ENCODE assay signal across 8 mouse cellular contexts in the genomic region with DNA sequence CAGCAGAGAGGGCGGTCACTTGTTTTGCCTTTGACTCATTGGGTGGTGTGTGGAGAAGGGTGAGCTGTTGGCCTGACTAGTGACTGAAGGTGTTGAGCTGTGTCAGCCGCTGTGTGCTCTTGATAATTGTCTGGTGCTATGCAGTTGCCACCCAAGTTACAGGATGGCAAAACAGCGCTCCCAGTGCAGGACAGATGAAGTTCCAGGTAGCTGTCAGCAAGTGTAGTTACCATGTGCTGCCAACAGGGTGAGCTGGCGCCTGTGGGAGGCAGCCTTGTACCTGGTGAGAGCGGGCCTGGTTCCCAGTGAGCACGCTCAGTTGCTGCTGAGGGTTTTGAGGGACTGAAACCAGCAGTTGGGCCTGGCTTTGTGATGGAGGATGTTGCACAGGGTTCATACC. TPM values are rescaled to one million over a fixed set of nuclear protein-coding genes. Genes with fewer than 3 reads are reported as not detected.
A peak's percentile ranks its signal among the peaks of the same experiment; 100 is the strongest.
DNase-seq lines count a peak whose midpoint lies in the region; ATAC-seq and TF ChIP-seq lines count a peak whose summit lies in the region.

No protein-coding gene starts in this region.

- TF ChIP-seq EP300 in liver, postnatal 0 days (IDR thresholded peaks at IDR 0.05; ENCODE audit: low read depth): no peak

- H3K9ac ChIP-seq in intestine, embryonic 15.5 days: no peak overlapping the region
- no peak overlapping the region for H3K9ac ChIP-seq in liver, postnatal 0 days (replicated peaks)

- ATAC-seq in erythroid progenitor cell, adult 5-6 weeks (replicated peaks; ENCODE audit: low FRiP score, poor library complexity, severe bottlenecking): peak; percentile 90
- ATAC-seq in intestine, embryonic 15.5 days: peak; percentile 65
- peak; percentile 85 for ATAC-seq in liver, postnatal 0 days

- H3K4me3 ChIP-seq in intestine, embryonic 15.5 days (replicated peaks): no peak overlapping the region
- no peak overlapping the region for H3K4me3 ChIP-seq in liver, postnatal 0 days (ENCODE audit: low read depth, low read length)
- no peak overlapping the region for H3K4me3 ChIP-seq in olfactory bulb, adult 2 months (ENCODE audit: insufficient read depth, low read depth, low read length)

- peak; percentile 99 for TF ChIP-seq CTCF in liver, postnatal 0 days (IDR thresholded peaks at IDR 0.05; ENCODE audit: low read depth)
- peak; percentile 52; the same call in 1 of the 2 replicates for TF ChIP-seq CTCF in olfactory bulb, adult 2 months (IDR thresholded peaks at IDR 0.05; ENCODE audit: insufficient read depth, low read depth, low read length)

- DNase-seq in right cerebral cortex, postnatal 14 days: peak; percentile 64
- DNase-seq in right cerebral cortex, postnatal 25 days: no peak
- peak; percentile 66 for DNase-seq in c-Kit-positive CD71-negative TER-119-negative erythroid progenitor cells, embryonic 14.5 days (ENCODE audit: low read depth)
- DNase-seq in liver, postnatal 0 days: peak; percentile 83
- DNase-seq in frontal cortex, postnatal 14 days (ENCODE audit: low spot score in 2 of 2): no peak

- no peak for TF ChIP-seq POLR2A in olfactory bulb, adult 2 months (IDR thresholded peaks at IDR 0.05; ENCODE audit: insufficient read depth, low read depth, low read length)

- no peaks in the 10 kb centered on the region for H3K27me3 ChIP-seq in intestine, embryonic 15.5 days (replicated peaks)
- no peaks in the 10 kb centered on the region for H3K27me3 ChIP-seq in liver, postnatal 0 days (ENCODE audit: insufficient read depth, low read length)

- 45% methylated on average over 6 of the region's 6 CpGs for WGBS in intestine, embryonic 15.5 days
- 35% methylated on average over 6 of the region's 6 CpGs for WGBS in liver, postnatal 0 days (ENCODE audit: insufficient replicate concordance)
- 28% methylated on average over 6 of the region's 6 CpGs for WGBS in olfactory bulb, adult 2 months

- peaks cover 39% of the 10 kb centered on the region for H3K36me3 ChIP-seq in intestine, embryonic 15.5 days
- H3K36me3 ChIP-seq in liver, postnatal 0 days (replicated peaks; ENCODE audit: insufficient read depth, low read length): peaks cover 63% of the 10 kb centered on the region

- no peaks in the 10 kb centered on the region for H3K9me3 ChIP-seq in intestine, embryonic 15.5 days
- H3K9me3 ChIP-seq in liver, postnatal 0 days (ENCODE audit: low read length): no peaks in the 10 kb centered on the region

- no peak overlapping the region; the same call in 1 of the 2 replicates for H3K27ac ChIP-seq in intestine, embryonic 15.5 days
- peak overlapping the region; percentile 67; the same call in 1 of the 2 replicates for H3K27ac ChIP-seq in liver, postnatal 0 days (ENCODE audit: low read depth)
- peak overlapping the region; percentile 87 for H3K27ac ChIP-seq in olfactory bulb, adult 2 months (ENCODE audit: insufficient read depth, low read depth, low read length)

- H3K4me2 ChIP-seq in intestine, embryonic 15.5 days (replicated peaks): no peak overlapping the region
- no peak overlapping the region for H3K4me2 ChIP-seq in liver, postnatal 0 days (ENCODE audit: low read depth, low read length)

- H3K4me1 ChIP-seq in intestine, embryonic 15.5 days (replicated peaks): peaks cover 34% of the 10 kb centered on the region
- peaks cover 45% of the 10 kb centered on the region for H3K4me1 ChIP-seq in liver, postnatal 0 days (ENCODE audit: insufficient read depth)
- H3K4me1 ChIP-seq in olfactory bulb, adult 2 months (ENCODE audit: control insufficient read depth, insufficient read depth, low read length): peaks cover 63% of the 10 kb centered on the region

RNA-seq across cellular contexts. Expression of gene Pttg1ip, which starts 9.3 kb away (rescaled TPM):
- total RNA-seq in erythroid progenitor cell, adult 5-6 weeks (2015; ENCODE audit: low replicate concordance): 62.5 and 73.9 TPM in 2 replicates
- 34.0 and 59.3 TPM in 2 replicates for total RNA-seq in erythroid progenitor cell, adult 5-6 weeks (2017; ENCODE audit: low replicate concordance)
- 146 and 156 TPM in 2 replicates for polyA plus RNA-seq in intestine, embryonic 15.5 days (2015; fragmentation: Nextera tagmentation; extraction: Ambion mirVana)
- 126 and 129 TPM in 2 replicates for polyA plus RNA-seq in liver, postnatal 0 days (2015; fragmentation: Nextera tagmentation; extraction: Ambion mirVana)
- polyA plus RNA-seq in olfactory bulb, adult 2 months (2012; ENCODE audit: insufficient read depth, insufficient read length, low replicate concordance, missing spikeins): not detected in 2 replicates

RNA-seq across cellular contexts. Expression of gene Sumo3, which starts 15.1 kb away (rescaled TPM):
- total RNA-seq in erythroid progenitor cell, adult 5-6 weeks (2015; ENCODE audit: low replicate concordance): 9.2 and 14.8 TPM in 2 replicates
- 21.1 and 33.6 TPM in 2 replicates for total RNA-seq in erythroid progenitor cell, adult 5-6 weeks (2017; ENCODE audit: low replicate concordance)
- 338 and 345 TPM in 2 replicates for polyA plus RNA-seq in intestine, embryonic 15.5 days (2015; fragmentation: Nextera tagmentation; extraction: Ambion mirVana)
- 105 and 111 TPM in 2 replicates for polyA plus RNA-seq in liver, postnatal 0 days (2015; fragmentation: Nextera tagmentation; extraction: Ambion mirVana)
- polyA plus RNA-seq in olfactory bulb, adult 2 months (2012; ENCODE audit: insufficient read depth, insufficient read length, low replicate concordance, missing spikeins): 414 TPM in 1 of 2 replicates, not detected in the other

RNA-seq across cellular contexts. Expression of gene Gm49325, which starts 15.2 kb away (rescaled TPM):
- total RNA-seq in erythroid progenitor cell, adult 5-6 weeks (2015; ENCODE audit: low replicate concordance): not detected in 2 replicates
- total RNA-seq in erythroid progenitor cell, adult 5-6 weeks (2017; ENCODE audit: low replicate concordance): not detected in 2 replicates
- 4.1 and 5.4 TPM in 2 replicates for polyA plus RNA-seq in intestine, embryonic 15.5 days (2015; fragmentation: Nextera tagmentation; extraction: Ambion mirVana)
- polyA plus RNA-seq in liver, postnatal 0 days (2015; fragmentation: Nextera tagmentation; extraction: Ambion mirVana): 8.4 and 13.3 TPM in 2 replicates
- polyA plus RNA-seq in olfactory bulb, adult 2 months (2012; ENCODE audit: insufficient read depth, insufficient read length, low replicate concordance, missing spikeins): not detected in 2 replicates

RNA-seq across cellular contexts. Expression of gene Ube2g2, which starts 31.3 kb away (rescaled TPM):
- 6.8 and 9.6 TPM in 2 replicates for total RNA-seq in erythroid progenitor cell, adult 5-6 weeks (2015; ENCODE audit: low replicate concordance)
- total RNA-seq in erythroid progenitor cell, adult 5-6 weeks (2017; ENCODE audit: low replicate concordance): 10.4 and 11.3 TPM in 2 replicates
- polyA plus RNA-seq in intestine, embryonic 15.5 days (2015; fragmentation: Nextera tagmentation; extraction: Ambion mirVana): 65.0 and 70.3 TPM in 2 replicates
- polyA plus RNA-seq in liver, postnatal 0 days (2015; fragmentation: Nextera tagmentation; extraction: Ambion mirVana): 37.4 and 40.4 TPM in 2 replicates
- not detected in 2 replicates for polyA plus RNA-seq in olfactory bulb, adult 2 months (2012; ENCODE audit: insufficient read depth, insufficient read length, low replicate concordance, missing spikeins)

Comparison
In these comparisons a context has a peak if more than half of its experiments do, and no peak if none do; other contexts are left out.
1. DNase-seq: peak in right cerebral cortex, postnatal 14 days (single experiment), c-Kit-positive CD71-negative TER-119-negative erythroid progenitor cells, embryonic 14.5 days (single experiment) and liver, postnatal 0 days (single experiment); none in right cerebral cortex, postnatal 25 days (single experiment) and frontal cortex, postnatal 14 days (0 of 2).
2. Peak in every context shown above with its lines, with median percentiles within 50 percentile points of each other: ATAC-seq.